Mouse (Mus musculus) spleen, adult 2 months (tissue): ENCODE data around the gene 1700017B05Rik. TPM values are rescaled to one million over a fixed set of nuclear protein-coding genes. Genes with fewer than 3 reads are reported as not detected.
"Not testable (repeated sequence)": the region's sequence is repeated elsewhere in the genome, so short reads cannot be mapped to it uniquely, and the experiment has no call there.

ENCODE experiments used
- DNase-seq, 2 experiments: peaks; one replicate each; pipeline versions ENCODE4 v3.0.0 to v3.0.0-alpha.2; 2012 to 2021; ENCODE audit warnings: low spot score in 2 of 2, low read depth in 1 of 2
- H3K27ac ChIP-seq: fragments of 200-500 bp; 2 replicates; pipeline ENCODE4 v1.5.1; 2012; ENCODE audit warnings: low read length, inconsistent platforms; ENCODE audit not compliant: insufficient read depth
- H3K27me3 ChIP-seq: fragments of 200-500 bp; 2 replicates; pipeline ENCODE4 v1.6.1; 2012; ENCODE audit warnings: mild to moderate bottlenecking, moderate library complexity, low read length, inconsistent platforms; ENCODE audit not compliant: control insufficient read depth, insufficient read depth
- H3K36me3 ChIP-seq: fragments of 200-500 bp; 2 replicates; pipeline ENCODE4 v1.6.1; 2012; ENCODE audit warnings: mild to moderate bottlenecking, low read length, inconsistent platforms; ENCODE audit not compliant: control insufficient read depth, insufficient read depth
- H3K4me1 ChIP-seq: fragments of 200-500 bp; 2 replicates; pipeline ENCODE4 v1.6.1; 2011; ENCODE audit warnings: inconsistent platforms; ENCODE audit not compliant: control insufficient read depth, insufficient read depth, insufficient read length
- H3K4me3 ChIP-seq: fragments of 200-500 bp; 2 replicates; pipeline ENCODE4 v1.5.1; 2011; ENCODE audit warnings: mild to moderate bottlenecking, inconsistent platforms; ENCODE audit not compliant: insufficient read depth, insufficient read length; ENCODE audit errors: extremely low read depth
- CTCF ChIP-seq: fragments of 200-500 bp; IDR thresholded peaks from 2 replicates; pipeline ENCODE4 v1.5.1; 2011; ENCODE audit warnings: mild to moderate bottlenecking, inconsistent platforms; ENCODE audit not compliant: insufficient read depth, insufficient read length, insufficient replicate concordance; ENCODE audit errors: extremely low read depth
- POLR2A ChIP-seq: fragments of 200-500 bp; IDR thresholded peaks from 2 replicates; pipeline ENCODE4 v1.6.1; 2011; ENCODE audit warnings: low read depth, low read length, inconsistent platforms
- WGBS: fragments of 180-500 bp; shearing (Covaris S2); methylation state at CpG from one replicate; pipeline ENCODE4 v1.1.7; 2018; 5-methylcytosine and 5-hydroxymethylcytosine counted together
- polyA plus RNA-seq: library from polyadenylated mRNA; depleted of rRNA; stranded (reverse); fragments of >200 nt; gene quantifications from 2 replicates; pipeline ENCODE4 v1.2.3, GENCODE M21; 2012; rRNA removed

The 1700017B05Rik gene
- polyA plus RNA-seq = 20.3 and 21.6 TPM in 2 replicates

GRCm38 (mm10) chr9:57261913-57262794, at the start of gene 1700017B05Rik:
TSS of gene 1700017B05Rik (minus strand) at chr9:57262612.
- H3K36me3 ChIP-seq = peaks cover 14% of the 10 kb centered on the region
- H3K4me1 ChIP-seq = peaks cover 13% of the 10 kb centered on the region; the same call in 1 of the 2 replicates
- H3K4me3 ChIP-seq = peak within 1 kb of the TSS; percentile 87
- peak within 1 kb of the TSS; percentile 94 for H3K27ac ChIP-seq
- peak; percentile 65 to 79 for DNase-seq
- no peaks in the 10 kb centered on the region for H3K27me3 ChIP-seq
- TF ChIP-seq POLR2A (peak; percentile 59; the same call in 1 of the 2 replicates), CTCF (peak; percentile 53; the same call in 1 of the 2 replicates)
- WGBS = under 1% methylated on average over 79 of the region's 87 CpGs

DNA sequence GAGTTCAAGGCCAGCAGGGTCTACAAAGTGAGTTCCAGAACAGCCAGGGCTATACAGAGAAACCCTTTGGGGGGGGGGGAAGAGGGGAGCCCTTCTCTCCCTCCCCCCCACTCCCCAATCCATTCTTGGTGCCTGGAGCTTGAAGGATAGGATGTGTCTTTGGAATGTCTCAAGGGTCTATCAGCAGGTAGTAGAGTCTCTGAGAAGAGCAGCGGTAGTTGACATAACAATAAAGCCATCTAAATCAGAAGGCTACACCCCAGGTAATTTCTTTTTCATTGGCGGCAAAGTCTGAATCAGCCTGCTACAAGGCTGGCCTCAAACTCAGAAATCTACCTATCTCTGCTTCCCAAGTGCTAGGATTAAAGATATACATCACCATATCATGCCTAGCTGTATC, 48.5 kb upstream of the 1700017B05Rik start:
- H3K27ac ChIP-seq = no peak overlapping the region
- DNase-seq = no peak
- no peak overlapping the region for H3K4me3 ChIP-seq
- TF ChIP-seq CTCF = no peak
- H3K36me3 ChIP-seq = no peaks in the 10 kb centered on the region
- 97% methylated on average over 2 of the region's 2 CpGs for WGBS
- no peaks in the 10 kb centered on the region for H3K4me1 ChIP-seq
- H3K27me3 ChIP-seq = no peaks in the 10 kb centered on the region

- WGBS = 97% methylated on average over 4 of the region's 4 CpGs
- Histone ChIP-seq H3K4me1 (no peaks in the 10 kb centered on the region), H3K27ac (no peak overlapping the region), H3K36me3 (no peaks in the 10 kb centered on the region), H3K27me3 (no peaks in the 10 kb centered on the region), H3K4me3 (no peak overlapping the region)
- TF ChIP-seq CTCF = no peak
- TF ChIP-seq POLR2A = no peak
- DNase-seq = no peak
Measured at GRCm38 (mm10) chr9:57309353-57309752, 46.9 kb upstream of the 1700017B05Rik start.

- H3K27ac ChIP-seq = no peak overlapping the region
- no peaks in the 10 kb centered on the region for H3K4me1 ChIP-seq
- no peak overlapping the region for H3K4me3 ChIP-seq
- H3K27me3 ChIP-seq = no peaks in the 10 kb centered on the region
- TF ChIP-seq POLR2A (no peak), CTCF (no peak)
- no peaks in the 10 kb centered on the region for H3K36me3 ChIP-seq
- DNase-seq = no peak
- 86% methylated on average over 4 of the region's 4 CpGs for WGBS
Measured at GRCm38 (mm10) chr9:57307456-57307855, 45.0 kb upstream of the 1700017B05Rik start.

- DNase-seq, H3K36me3 ChIP-seq, H3K4me3 ChIP-seq, H3K27me3 ChIP-seq, H3K4me1 ChIP-seq, H3K27ac ChIP-seq: not testable (repeated sequence)
- 95% methylated on average over 4 of the region's 4 CpGs for WGBS
Measured at GRCm38 (mm10) chr9:57304716-57305115, 42.3 kb upstream of the 1700017B05Rik start.

DNA sequence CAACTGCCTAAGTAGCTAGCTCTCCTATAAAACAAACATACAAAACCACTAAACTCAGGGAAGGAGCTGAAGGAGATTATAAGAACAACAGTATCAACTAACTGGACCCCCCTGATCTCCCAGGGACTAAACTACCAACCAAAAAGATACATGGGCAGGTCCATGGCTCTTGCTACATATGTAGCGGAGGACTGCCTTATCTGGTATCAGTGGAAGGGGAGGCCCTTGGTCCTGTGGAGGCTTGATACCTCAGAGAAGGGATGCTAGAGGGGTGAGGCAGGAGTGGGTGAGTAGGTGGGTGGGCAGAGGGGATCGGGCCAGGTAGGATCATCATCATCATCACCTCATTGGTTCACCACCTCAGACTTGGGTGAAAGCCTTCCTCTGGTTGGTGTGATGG, 41.8 kb upstream of the 1700017B05Rik start:
- Histone ChIP-seq H3K27ac (no peak overlapping the region), H3K4me1 (peaks cover 2% of the 10 kb centered on the region)
- WGBS = 100% methylated on average over 2 of the region's 2 CpGs

GRCm38 (mm10) chr9:57303356-57303755, 40.9 kb upstream of the 1700017B05Rik start:
- Histone ChIP-seq H3K4me3 (no peak overlapping the region), H3K27ac (no peak overlapping the region), H3K36me3 (no peaks in the 10 kb centered on the region), H3K27me3 (no peaks in the 10 kb centered on the region), H3K4me1 (peaks cover 2% of the 10 kb centered on the region)
- TF ChIP-seq POLR2A = no peak
- TF ChIP-seq CTCF = no peak
- 82% methylated on average over 1 of the region's 1 CpGs for WGBS
- no peak for DNase-seq

More for the DNA sequence above, 41.8 kb upstream of the 1700017B05Rik start:
- no peak overlapping the region for H3K4me3 ChIP-seq
- H3K27me3 ChIP-seq = no peaks in the 10 kb centered on the region
- TF ChIP-seq POLR2A (no peak), CTCF (no peak)
- DNase-seq = no peak
- H3K36me3 ChIP-seq = no peaks in the 10 kb centered on the region
